Mouse (Mus musculus): ENCODE measurements around the gene Rbm4b. TPM values are rescaled to one million over a fixed set of nuclear protein-coding genes. Genes with fewer than 3 reads are reported as not detected.
"Not testable (repeated sequence)": the region's sequence is repeated elsewhere in the genome, so short reads cannot be mapped to it uniquely, and the experiment has no call there.

The Rbm4b gene
- polyA plus RNA-seq, 1 experiment, result 12.8 TPM

DNA sequence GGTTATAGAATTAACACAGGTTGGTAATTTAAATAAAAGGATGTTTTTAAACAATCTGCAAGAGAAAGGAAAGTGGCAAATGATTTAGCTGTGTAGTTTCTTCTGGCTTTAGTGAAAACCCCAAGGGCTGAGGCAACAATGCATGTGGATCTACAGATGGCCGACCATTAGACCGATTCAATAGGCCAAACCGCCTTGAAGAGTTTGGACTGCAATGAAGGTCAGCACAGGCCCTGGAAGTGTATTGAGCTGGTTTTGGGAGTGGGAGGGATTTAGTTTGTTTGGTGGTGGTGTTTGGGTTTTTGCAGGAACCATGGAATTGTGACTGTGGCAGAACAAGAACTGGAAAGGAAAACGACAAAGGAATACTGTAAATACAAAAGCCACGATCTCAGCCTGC lies 42.8 kb downstream of the Rbm4b start:
- Histone ChIP-seq H3K27me3 (replicated peaks; ENCODE audit: control insufficient read depth, insufficient read depth, low read length) (no peaks in the 10 kb centered on the region), H3K27ac (ENCODE audit: insufficient read depth, low read depth, low read length) (no peak overlapping the region), H3K36me3 (ENCODE audit: control insufficient read depth, insufficient read depth, low read length) (no peaks in the 10 kb centered on the region; the same call in 1 of the 2 replicates), H3K4me1 (ENCODE audit: control insufficient read depth, insufficient read depth, low read length) (peaks cover 10% of the 10 kb centered on the region; the same call in 1 of the 2 replicates), H3K4me3 (ENCODE audit: insufficient read depth, low read depth, low read length) (no peak overlapping the region)
- WGBS, result 82% methylated on average over 5 of the region's 5 CpGs
- no peak for TF ChIP-seq POLR2A (IDR thresholded peaks at IDR 0.05; ENCODE audit: low read depth, low read length)
- TF ChIP-seq CTCF (conservative IDR thresholded peaks at IDR 0.05; ENCODE audit: insufficient read depth, insufficient read length, low read depth, low read length), result no peak
- DNase-seq, result no peak

DNA sequence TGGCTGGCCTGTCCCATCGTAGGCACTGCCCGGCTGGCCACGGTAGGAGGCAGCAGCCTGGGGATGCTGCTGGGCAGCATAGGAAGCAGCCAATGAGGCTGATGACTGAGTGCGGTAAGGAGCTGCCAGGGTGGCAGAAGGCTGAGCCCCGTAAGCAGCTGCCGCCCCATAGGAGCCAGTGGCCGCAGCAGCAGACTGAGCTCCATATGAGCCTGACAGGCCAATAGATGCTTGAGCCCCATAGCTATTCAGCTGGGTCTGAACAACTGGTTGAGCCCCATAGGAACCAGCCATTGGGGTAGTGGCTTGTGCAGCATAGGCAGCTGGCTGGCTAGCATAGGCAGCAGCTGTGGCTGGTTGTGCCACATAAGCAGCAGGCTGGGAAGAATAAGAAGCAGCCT lies 46.4 kb downstream of the Rbm4b start:
- H3K4me1 ChIP-seq (ENCODE audit: control insufficient read depth, insufficient read depth, low read length), result no peaks in the 10 kb centered on the region; the same call in 1 of the 2 replicates
- H3K27ac ChIP-seq (ENCODE audit: insufficient read depth, low read depth, low read length), result no peak overlapping the region
- H3K36me3 ChIP-seq (ENCODE audit: control insufficient read depth, insufficient read depth, low read length), result no peaks in the 10 kb centered on the region; the same call in 1 of the 2 replicates
- TF ChIP-seq CTCF (conservative IDR thresholded peaks at IDR 0.05; ENCODE audit: insufficient read depth, insufficient read length, low read depth, low read length), result no peak
- no peak for TF ChIP-seq POLR2A (IDR thresholded peaks at IDR 0.05; ENCODE audit: low read depth, low read length)
- H3K27me3 ChIP-seq (replicated peaks; ENCODE audit: control insufficient read depth, insufficient read depth, low read length), result no peaks in the 10 kb centered on the region
- WGBS, result 92% methylated on average over 7 of the region's 7 CpGs
- no peak overlapping the region for H3K4me3 ChIP-seq (ENCODE audit: insufficient read depth, low read depth, low read length)
- no peak for DNase-seq

DNA sequence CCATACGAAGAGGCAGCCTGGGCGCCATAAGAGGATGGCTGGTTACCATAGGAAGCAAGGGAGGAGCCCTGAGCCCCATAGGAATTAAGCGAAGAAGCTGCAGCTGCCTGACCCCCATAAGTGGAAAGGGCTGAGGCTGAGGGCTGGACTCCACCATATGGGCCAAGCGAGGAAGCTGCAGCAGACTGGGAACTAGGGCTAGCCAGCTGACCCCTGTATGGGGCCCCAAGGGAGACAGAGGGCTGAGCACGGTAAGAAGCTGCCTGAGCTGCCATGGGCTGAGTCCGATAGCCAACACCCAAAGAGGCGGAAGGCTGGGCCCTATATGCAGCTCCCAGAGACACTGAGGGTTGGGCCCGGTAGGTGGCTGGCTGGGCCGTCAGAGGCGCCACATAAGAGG lies 47.0 kb downstream of the Rbm4b start:
- Histone ChIP-seq H3K27me3 (replicated peaks; ENCODE audit: control insufficient read depth, insufficient read depth, low read length) (no peaks in the 10 kb centered on the region), H3K27ac (ENCODE audit: insufficient read depth, low read depth, low read length) (no peak overlapping the region), H3K4me3 (ENCODE audit: insufficient read depth, low read depth, low read length) (no peak overlapping the region), H3K36me3 (ENCODE audit: control insufficient read depth, insufficient read depth, low read length) (no peaks in the 10 kb centered on the region; the same call in 1 of the 2 replicates), H3K4me1 (ENCODE audit: control insufficient read depth, insufficient read depth, low read length) (no peaks in the 10 kb centered on the region; the same call in 1 of the 2 replicates)
- DNase-seq, result no peak
- no peak for TF ChIP-seq POLR2A (IDR thresholded peaks at IDR 0.05; ENCODE audit: low read depth, low read length)
- no peak for TF ChIP-seq CTCF (conservative IDR thresholded peaks at IDR 0.05; ENCODE audit: insufficient read depth, insufficient read length, low read depth, low read length)
- 81% methylated on average over 10 of the region's 10 CpGs for WGBS

DNA sequence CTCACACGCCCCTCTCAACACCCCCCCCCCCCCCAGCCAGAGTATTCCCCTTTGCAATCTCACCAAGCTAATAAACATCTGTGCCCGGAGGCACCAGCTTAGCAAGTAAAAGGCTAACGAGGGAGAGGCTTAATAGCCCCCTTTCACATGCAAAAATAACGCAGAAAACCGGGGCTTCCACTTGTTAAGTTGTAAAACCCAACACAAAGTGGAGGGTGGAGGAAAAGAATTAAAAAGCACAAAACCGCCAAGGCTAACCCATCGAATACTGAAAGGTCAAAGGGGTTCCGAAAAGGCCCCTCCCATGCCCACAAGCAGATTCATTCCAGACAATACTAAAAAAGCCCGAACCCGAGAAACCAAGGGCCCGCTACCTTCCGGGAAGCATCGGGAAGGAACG lies 54.0 kb downstream of the Rbm4b start:
- H3K36me3 ChIP-seq (ENCODE audit: control insufficient read depth, insufficient read depth, low read length), result no peaks in the 10 kb centered on the region
- H3K27ac ChIP-seq (ENCODE audit: insufficient read depth, low read depth, low read length), result peak overlapping the region; percentile 19; the same call in 1 of the 2 replicates
- DNase-seq, result no peak
- TF ChIP-seq POLR2A (IDR thresholded peaks at IDR 0.05; ENCODE audit: low read depth, low read length), result no peak
- TF ChIP-seq CTCF (conservative IDR thresholded peaks at IDR 0.05; ENCODE audit: insufficient read depth, insufficient read length, low read depth, low read length), result no peak
- peaks cover 11% of the 10 kb centered on the region; the same call in 1 of the 2 replicates for H3K4me1 ChIP-seq (ENCODE audit: control insufficient read depth, insufficient read depth, low read length)
- H3K4me3 ChIP-seq (ENCODE audit: insufficient read depth, low read depth, low read length), result peak overlapping the region; percentile 70
- under 1% methylated on average over 14 of the region's 14 CpGs for WGBS
- no peaks in the 10 kb centered on the region for H3K27me3 ChIP-seq (replicated peaks; ENCODE audit: control insufficient read depth, insufficient read depth, low read length)

DNA sequence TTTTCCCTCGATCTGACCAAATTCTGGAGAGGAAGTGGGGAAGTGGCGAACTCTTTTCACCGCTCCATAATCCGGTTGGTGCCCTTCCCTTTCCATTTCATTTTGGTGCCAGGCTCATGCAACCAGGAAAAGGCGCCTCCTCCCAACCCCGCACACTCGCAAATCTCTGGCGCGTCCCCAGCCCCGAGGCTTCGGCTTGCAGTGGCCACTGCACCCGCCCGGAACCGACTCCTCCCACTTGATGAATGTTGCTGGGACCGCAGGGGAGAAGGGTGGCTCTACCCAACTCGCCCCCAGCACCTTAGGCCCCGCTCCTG lies 54.4 kb downstream of the Rbm4b start:
- under 1% methylated on average over 17 of the region's 17 CpGs for WGBS
- no peak for DNase-seq
- Histone ChIP-seq H3K4me1 (ENCODE audit: control insufficient read depth, insufficient read depth, low read length) (peaks cover 11% of the 10 kb centered on the region; the same call in 1 of the 2 replicates), H3K27ac (ENCODE audit: insufficient read depth, low read depth, low read length) (peak overlapping the region; percentile 91), H3K4me3 (ENCODE audit: insufficient read depth, low read depth, low read length) (peak overlapping the region; percentile 70), H3K27me3 (replicated peaks; ENCODE audit: control insufficient read depth, insufficient read depth, low read length) (no peaks in the 10 kb centered on the region), H3K36me3 (ENCODE audit: control insufficient read depth, insufficient read depth, low read length) (no peaks in the 10 kb centered on the region)
- no peak for TF ChIP-seq POLR2A (IDR thresholded peaks at IDR 0.05; ENCODE audit: low read depth, low read length)
- TF ChIP-seq CTCF (conservative IDR thresholded peaks at IDR 0.05; ENCODE audit: insufficient read depth, insufficient read length, low read depth, low read length), result no peak

DNA sequence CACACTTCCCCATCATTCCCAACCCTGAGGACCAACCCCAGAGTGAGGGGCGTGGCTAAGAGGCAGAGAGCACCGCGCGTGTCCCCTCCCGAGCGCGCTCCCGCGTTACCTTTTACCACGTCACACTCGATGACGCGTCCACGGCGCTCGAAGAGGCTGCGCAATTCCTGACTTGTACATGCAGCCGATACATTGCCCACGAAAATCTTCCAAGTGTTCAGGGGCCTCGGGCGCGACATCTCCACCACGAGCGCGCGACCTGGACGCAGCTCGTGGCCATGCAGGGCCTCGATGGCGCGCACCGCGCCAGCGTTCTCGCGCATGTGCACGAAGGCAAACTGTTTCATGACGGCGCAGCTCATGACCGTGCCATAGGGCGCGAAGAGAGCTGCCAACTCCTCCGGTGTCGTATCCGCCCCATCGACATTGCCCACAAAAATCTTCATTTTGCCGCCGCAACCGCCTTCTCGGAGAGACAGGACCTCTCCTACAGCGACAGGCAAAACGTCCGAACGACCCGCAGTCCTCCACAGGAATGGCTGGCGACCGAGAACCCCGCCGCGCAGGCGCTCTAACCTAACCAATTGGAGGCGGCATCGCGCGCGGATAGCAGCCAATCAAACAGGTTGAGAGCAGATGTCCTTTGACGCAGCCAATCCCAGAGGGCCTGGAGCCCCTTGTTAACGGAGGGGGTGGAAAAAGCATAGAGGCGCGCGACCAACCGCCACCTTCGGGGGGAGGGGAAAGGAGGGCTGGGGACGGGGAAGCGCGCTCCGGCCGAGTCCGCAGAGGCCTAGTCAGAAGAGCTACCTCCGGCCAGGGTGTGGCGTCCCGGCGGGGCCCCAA lies 55.0 kb downstream of the Rbm4b start, which contains the start of the genes Gm21992 and Rbm14:
Gene Gm21992, minus strand, starts transcription at position 550 of the 846 bp plus-strand sequence.
Gene Rbm14, minus strand, starts transcription at position 572 of the 846 bp plus-strand sequence.
- DNase-seq, result peak; percentile 100
- TF ChIP-seq CTCF (conservative IDR thresholded peaks at IDR 0.05; ENCODE audit: insufficient read depth, insufficient read length, low read depth, low read length) (no peak), POLR2A (IDR thresholded peaks at IDR 0.05; ENCODE audit: low read depth, low read length) (peak; percentile 97)
- H3K27ac ChIP-seq (ENCODE audit: insufficient read depth, low read depth, low read length), result peak within 1 kb of the TSS; percentile 91
- H3K27me3 ChIP-seq (replicated peaks; ENCODE audit: control insufficient read depth, insufficient read depth, low read length), result no peaks in the 10 kb centered on the region
- peak within 1 kb of the TSS; percentile 75 for H3K4me3 ChIP-seq (ENCODE audit: insufficient read depth, low read depth, low read length)
- under 1% methylated on average over 83 of the region's 83 CpGs for WGBS
- H3K4me1 ChIP-seq (ENCODE audit: control insufficient read depth, insufficient read depth, low read length), result peaks cover 11% of the 10 kb centered on the region; the same call in 1 of the 2 replicates
- no peaks in the 10 kb centered on the region for H3K36me3 ChIP-seq (ENCODE audit: control insufficient read depth, insufficient read depth, low read length)

DNA sequence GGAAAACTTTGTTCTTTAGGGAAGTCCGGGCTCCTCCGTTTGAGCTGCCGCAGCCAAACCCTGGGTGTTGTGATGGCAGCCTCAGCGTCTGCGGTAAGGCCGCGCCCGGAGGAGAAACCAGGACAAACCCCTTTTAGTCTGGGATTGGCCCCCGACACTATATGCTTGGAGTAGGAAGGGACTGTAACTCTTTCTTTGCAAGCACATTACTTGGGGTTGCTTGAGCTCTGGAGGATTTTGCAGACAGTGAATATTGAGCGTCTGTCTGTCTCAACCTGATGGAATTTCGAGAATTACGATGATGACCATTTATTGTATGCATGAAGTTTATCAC lies 55.6 kb downstream of the Rbm4b start:
- TF ChIP-seq POLR2A (IDR thresholded peaks at IDR 0.05; ENCODE audit: low read depth, low read length) (no peak), CTCF (conservative IDR thresholded peaks at IDR 0.05; ENCODE audit: insufficient read depth, insufficient read length, low read depth, low read length) (no peak)
- no peak for DNase-seq
- H3K4me3 ChIP-seq (ENCODE audit: insufficient read depth, low read depth, low read length), result peak overlapping the region; percentile 75
- H3K36me3 ChIP-seq (ENCODE audit: control insufficient read depth, insufficient read depth, low read length), result no peaks in the 10 kb centered on the region
- 2% methylated on average over 12 of the region's 12 CpGs for WGBS
- peak overlapping the region; percentile 85 for H3K27ac ChIP-seq (ENCODE audit: insufficient read depth, low read depth, low read length)
- peaks cover 11% of the 10 kb centered on the region; the same call in 1 of the 2 replicates for H3K4me1 ChIP-seq (ENCODE audit: control insufficient read depth, insufficient read depth, low read length)
- H3K27me3 ChIP-seq (replicated peaks; ENCODE audit: control insufficient read depth, insufficient read depth, low read length), result no peaks in the 10 kb centered on the region

DNA sequence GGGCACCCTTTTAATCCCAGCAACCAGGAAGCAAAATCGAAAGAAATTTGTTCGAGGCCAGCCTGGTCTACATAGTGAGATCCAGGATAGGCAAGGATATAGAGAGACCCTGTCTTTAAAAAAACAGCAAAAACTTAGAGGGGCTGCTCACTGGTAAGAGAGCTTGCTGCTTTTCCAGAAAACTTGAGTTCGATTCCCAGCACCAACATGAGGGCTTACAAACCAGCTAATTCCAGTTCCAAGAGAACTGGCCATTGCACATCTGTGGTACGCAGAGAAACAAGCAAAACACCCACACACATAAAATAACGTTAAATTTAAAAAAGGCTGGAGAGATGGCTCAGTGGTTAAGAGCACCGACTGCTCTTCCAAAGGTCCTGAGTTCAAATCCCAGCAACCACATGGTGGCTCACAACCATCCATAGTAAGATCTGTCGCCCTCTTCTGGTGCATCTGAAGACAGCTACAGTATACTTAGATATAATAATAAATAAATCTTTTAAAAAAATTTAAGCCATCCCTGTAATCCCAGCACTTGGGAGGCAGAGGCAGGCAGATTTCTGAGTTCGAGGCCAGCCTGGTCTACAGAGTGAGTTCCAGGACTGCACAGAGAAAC lies 56.1 kb downstream of the Rbm4b start:
- H3K36me3 ChIP-seq (ENCODE audit: control insufficient read depth, insufficient read depth, low read length); H3K27ac ChIP-seq (ENCODE audit: insufficient read depth, low read depth, low read length); DNase-seq; H3K27me3 ChIP-seq (replicated peaks; ENCODE audit: control insufficient read depth, insufficient read depth, low read length); H3K4me3 ChIP-seq (ENCODE audit: insufficient read depth, low read depth, low read length): not testable (repeated sequence)
- 74% methylated on average over 8 of the region's 8 CpGs for WGBS
- peaks cover 14% of the 10 kb centered on the region for H3K4me1 ChIP-seq (ENCODE audit: control insufficient read depth, insufficient read depth, low read length)

Measured in kidney, adult 2 months (tissue).